Mouse (Mus musculus) MEL (cell line): Measurements from ENCODE around the gene Tbc1d21. TPM values are rescaled to one million over a fixed set of nuclear protein-coding genes. Genes with fewer than 3 reads are reported as not detected.

ENCODE experiments used
- DNase-seq: peaks from one replicate; pipeline ENCODE4 v3.0.0; 2011; ENCODE audit warnings: low read depth, low spot score
- H3K27ac ChIP-seq: 2 replicates; pipeline ENCODE4 v1.5.1; 2012; ENCODE audit warnings: low read depth, mild to moderate bottlenecking, control low read depth, low read length, moderate library complexity; ENCODE audit not compliant: control insufficient read depth
- H3K27me3 ChIP-seq, 2 experiments: fragments of 150-350 bp in 1 of 2; sonication (generic) in 1 of 2; 2 replicates each; pipeline ENCODE4 v1.6.1; 2012; ENCODE audit warnings: low read length in 2 of 2, mild to moderate bottlenecking in 2 of 2, improper control_type of control experiment in 1 of 2, moderate library complexity in 1 of 2; ENCODE audit not compliant: insufficient read depth in 2 of 2, control insufficient read depth in 1 of 2
- H3K36me3 ChIP-seq, 2 experiments: 2 replicates each; pipeline ENCODE4 v1.6.1; 2012 to 2014; ENCODE audit warnings: low read length in 2 of 2, improper control_type of control experiment in 1 of 2, inconsistent platforms in 1 of 2, mild to moderate bottlenecking in 1 of 2; ENCODE audit not compliant: insufficient read depth in 2 of 2, control insufficient read depth in 1 of 2
- H3K4me1 ChIP-seq, 2 experiments: fragments of 150-350 bp in 1 of 2; sonication (generic) in 1 of 2; 2 replicates each; pipeline ENCODE4 v1.6.1; 2012; ENCODE audit warnings: low read length in 2 of 2, improper control_type of control experiment in 1 of 2, mild to moderate bottlenecking in 1 of 2; ENCODE audit not compliant: insufficient read depth in 2 of 2, control insufficient read depth in 1 of 2
- H3K4me3 ChIP-seq, 2 experiments: fragments of 150-350 bp in 1 of 2; sonication (generic) in 1 of 2; 2 replicates each; pipeline ENCODE4 v1.5.1; 2012; ENCODE audit warnings: low read depth in 2 of 2, low read length in 2 of 2, mild to moderate bottlenecking in 2 of 2, moderate library complexity in 2 of 2, control low read depth in 1 of 2, improper control_type of control experiment in 1 of 2; ENCODE audit not compliant: control insufficient read depth in 1 of 2, insufficient read depth in 1 of 2
- H3K79me2 ChIP-seq: 2 replicates; pipeline ENCODE4 v1.6.1; 2012; ENCODE audit warnings: mild to moderate bottlenecking, low read length, moderate library complexity; ENCODE audit not compliant: control insufficient read depth, poor library complexity, insufficient read depth
- H3K9ac ChIP-seq: 2 replicates; pipeline ENCODE4 v1.6.1; 2012; ENCODE audit warnings: low read depth, mild to moderate bottlenecking, control low read depth, low read length, moderate library complexity; ENCODE audit not compliant: control insufficient read depth, poor library complexity, severe bottlenecking
- H3K9me3 ChIP-seq: fragments of 150-350 bp; sonication (generic); replicated peaks from 2 replicates; pipeline ENCODE4 v1.6.1; 2012; ENCODE audit warnings: mild to moderate bottlenecking, low read length, improper control_type of control experiment, moderate library complexity; ENCODE audit not compliant: insufficient read depth
- CHD1 ChIP-seq: IDR thresholded peaks from 2 replicates; pipeline ENCODE4 v1.6.1; 2012; ENCODE audit warnings: low read depth, mild to moderate bottlenecking, inconsistent platforms, low read length, improper control_type of control experiment
- CHD2 ChIP-seq: IDR thresholded peaks from 2 replicates; pipeline ENCODE4 v1.6.1; 2011; ENCODE audit warnings: low read length, improper control_type of control experiment
- E2F4 ChIP-seq: IDR thresholded peaks from 2 replicates; pipeline ENCODE4 v1.6.1; 2011; ENCODE audit warnings: low read depth, low read length, improper control_type of control experiment, borderline replicate concordance
- ELF1 ChIP-seq: IDR thresholded peaks from 2 replicates; pipeline ENCODE4 v1.6.1; 2014; ENCODE audit warnings: low read depth, mild to moderate bottlenecking, inconsistent platforms, low read length, improper control_type of control experiment, moderate library complexity
- EP300 ChIP-seq, 2 experiments: IDR thresholded peaks; 2 replicates each; pipeline ENCODE4 v1.6.1; 2011; ENCODE audit warnings: improper control_type of control experiment in 2 of 2, low read length in 2 of 2, low read depth in 1 of 2, mild to moderate bottlenecking in 1 of 2
- GABPA ChIP-seq: IDR thresholded peaks from 2 replicates; pipeline ENCODE4 v1.6.1; 2012; ENCODE audit warnings: low read depth, mild to moderate bottlenecking, inconsistent platforms, low read length, improper control_type of control experiment, moderate library complexity
- GATA1 ChIP-seq: IDR thresholded peaks from 2 replicates; pipeline ENCODE4 v1.6.1; 2011; ENCODE audit warnings: low read depth, low read length, improper control_type of control experiment
- KAT2A ChIP-seq: conservative IDR thresholded peaks from 2 replicates; pipeline ENCODE4 v1.6.1; 2012; ENCODE audit warnings: low read depth, low read length, improper control_type of control experiment, inconsistent platforms
- MAFK ChIP-seq: IDR thresholded peaks from 2 replicates; pipeline ENCODE4 v1.6.1; 2011; ENCODE audit warnings: low read depth, mild to moderate bottlenecking, low read length, improper control_type of control experiment, borderline replicate concordance
- MEF2A ChIP-seq: IDR thresholded peaks from 2 replicates; pipeline ENCODE4 v1.6.1; 2014; ENCODE audit warnings: low read depth, mild to moderate bottlenecking, inconsistent platforms, low read length, improper control_type of control experiment; ENCODE audit not compliant: poor library complexity, insufficient replicate concordance, severe bottlenecking; ENCODE audit errors: extremely low read depth
- MXI1 ChIP-seq: IDR thresholded peaks from 2 replicates; pipeline ENCODE4 v1.6.1; 2011; ENCODE audit warnings: mild to moderate bottlenecking, low read depth, low read length, improper control_type of control experiment
- MYC ChIP-seq: IDR thresholded peaks from 2 replicates; pipeline ENCODE4 v1.6.1; 2011; ENCODE audit warnings: low read depth, mild to moderate bottlenecking, low read length, improper control_type of control experiment, moderate library complexity
- POLR2AphosphoS5 ChIP-seq: IDR thresholded peaks from 2 replicates; pipeline ENCODE4 v1.6.1; 2012; ENCODE audit warnings: low read depth, borderline replicate concordance, mild to moderate bottlenecking, inconsistent platforms, low read length, moderate library complexity, mixed read lengths
- RAD21 ChIP-seq: IDR thresholded peaks from 2 replicates; pipeline ENCODE4 v1.6.1; 2011; ENCODE audit warnings: mild to moderate bottlenecking, low read depth, low read length, improper control_type of control experiment
- SIN3A ChIP-seq: IDR thresholded peaks from 2 replicates; pipeline ENCODE4 v1.6.1; 2012; ENCODE audit warnings: low read length, improper control_type of control experiment, inconsistent platforms
- TAL1 ChIP-seq: IDR thresholded peaks from 2 replicates; pipeline ENCODE4 v1.6.1; 2012; ENCODE audit warnings: mild to moderate bottlenecking, inconsistent platforms, low read length, moderate library complexity, mixed read lengths
- USF2 ChIP-seq, 2 experiments: IDR thresholded peaks; 2 replicates each; pipeline ENCODE4 v1.6.1; 2011 to 2012; ENCODE audit warnings: improper control_type of control experiment in 2 of 2, low read length in 2 of 2, borderline replicate concordance in 1 of 2, inconsistent platforms in 1 of 2, low read depth in 1 of 2, mild to moderate bottlenecking in 1 of 2; ENCODE audit not compliant: insufficient read depth in 1 of 2
- ZMIZ1 ChIP-seq: IDR thresholded peaks from 2 replicates; pipeline ENCODE4 v1.6.1; 2012; ENCODE audit warnings: low read depth, mild to moderate bottlenecking, inconsistent platforms, low read length, improper control_type of control experiment, moderate library complexity
- ZNF384 ChIP-seq: IDR thresholded peaks from 2 replicates; pipeline ENCODE4 v1.6.1; 2012; ENCODE audit warnings: low read depth, mild to moderate bottlenecking, inconsistent platforms, low read length, improper control_type of control experiment
- polyA plus RNA-seq, 2 experiments: library from polyadenylated mRNA; stranded (reverse) in 1 of 2; unstranded in 1 of 2; fragments of >175 nt in 1 of 2; fragments of >200 nt in 1 of 2; gene quantifications; 2 replicates each; pipeline versions ENCODE4 v1.2.1 to v1.2.4; 2012; ENCODE audit warnings: low replicate concordance in 2 of 2, low read depth in 1 of 2; ENCODE audit not compliant: insufficient read length in 2 of 2, insufficient read depth in 1 of 2, missing spikeins in 1 of 2
- total RNA-seq: library from RNA; depleted of rRNA; stranded (reverse); fragments of 300-350 nt; gene quantifications from 2 replicates; pipeline ENCODE4 v1.2.3, GENCODE M21; 2012

Tbc1d21 gene
- total and polyA plus RNA-seq, 3 experiments = 0.13 TPM; not detected in 2

DNA sequence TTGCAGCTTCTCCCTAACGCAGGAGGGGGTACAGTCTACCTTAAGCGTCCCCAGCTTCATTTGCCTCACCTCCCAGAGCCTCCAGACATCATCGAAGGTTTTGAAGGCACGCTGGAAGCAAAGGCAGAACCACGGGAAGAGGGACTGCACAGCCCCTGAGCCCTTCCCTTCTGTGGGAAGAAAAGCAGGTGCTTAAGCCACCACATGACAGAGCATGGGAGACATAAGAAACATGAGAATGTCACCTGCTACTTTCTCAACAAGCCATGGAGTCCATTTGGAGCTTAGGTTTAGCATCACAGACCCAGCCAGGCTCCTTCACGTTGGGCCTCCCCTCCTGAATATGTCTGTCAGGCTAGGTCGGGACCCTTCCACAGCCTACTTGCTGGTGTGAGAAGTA lies 8.3 kb downstream of the Tbc1d21 start (continued):
- TF ChIP-seq RAD21 (no peak), ZNF384 (no peak)

GRCm38 (mm10) chr9:58361373-58361772 lies 8.9 kb downstream of the Tbc1d21 start:
- no peaks in the 10 kb centered on the region; a peak in 1 of 4 replicates for H3K27me3 ChIP-seq
- DNase-seq = no peak
- H3K36me3 ChIP-seq = no peaks in the 10 kb centered on the region
- no peaks in the 10 kb centered on the region for H3K79me2 ChIP-seq
- no peaks in the 10 kb centered on the region for H3K4me1 ChIP-seq
- H3K9ac ChIP-seq = no peak overlapping the region
- H3K4me3 ChIP-seq = no peak overlapping the region
- TF ChIP-seq ZMIZ1 = no peak
- TF ChIP-seq CHD1 = no peak
- TF ChIP-seq ZNF384 = no peak
- TF ChIP-seq KAT2A = no peak
- no peak for TF ChIP-seq E2F4
- TF ChIP-seq GABPA = no peak
- no peak for TF ChIP-seq MAFK
- TF ChIP-seq ELF1 = no peak
- no peak for TF ChIP-seq SIN3A
- no peak for TF ChIP-seq MYC
- TF ChIP-seq USF2 (IDR thresholded peaks at IDR 0.05; ENCODE audit: borderline replicate concordance in 1 of 2, insufficient read depth in 1 of 2, low read depth in 1 of 2, low read length in 2 of 2) = no peak
- no peak for TF ChIP-seq EP300 (IDR thresholded peaks at IDR 0.05; ENCODE audit: low read depth in 1 of 2, low read length in 2 of 2)
- TF ChIP-seq POLR2AphosphoS5 = no peak
- no peak for TF ChIP-seq RAD21
- TF ChIP-seq CHD2 = no peak
- no peak for TF ChIP-seq MEF2A
- TF ChIP-seq TAL1 = no peak
- TF ChIP-seq MXI1 = no peak
- TF ChIP-seq GATA1 = no peak
- no peak overlapping the region for H3K27ac ChIP-seq
- no peaks in the 10 kb centered on the region for H3K9me3 ChIP-seq
